Mouse (Mus musculus) activated CD4-positive, CD25-positive, alpha-beta regulatory T cell (primary cell): ENCODE data around the gene Mup2. TPM values are rescaled to one million over a fixed set of nuclear protein-coding genes. Genes with fewer than 3 reads are reported as not detected.

Source experiments
- polyA plus RNA-seq, 2 experiments: library from polyadenylated mRNA; unstranded; fragments of 100-300 nt; shearing (Covaris generic); gene quantifications; one replicate each; pipeline ENCODE4 v1.2.1; 2017

Gene Mup2
- polyA plus RNA-seq: not detected

DNA sequence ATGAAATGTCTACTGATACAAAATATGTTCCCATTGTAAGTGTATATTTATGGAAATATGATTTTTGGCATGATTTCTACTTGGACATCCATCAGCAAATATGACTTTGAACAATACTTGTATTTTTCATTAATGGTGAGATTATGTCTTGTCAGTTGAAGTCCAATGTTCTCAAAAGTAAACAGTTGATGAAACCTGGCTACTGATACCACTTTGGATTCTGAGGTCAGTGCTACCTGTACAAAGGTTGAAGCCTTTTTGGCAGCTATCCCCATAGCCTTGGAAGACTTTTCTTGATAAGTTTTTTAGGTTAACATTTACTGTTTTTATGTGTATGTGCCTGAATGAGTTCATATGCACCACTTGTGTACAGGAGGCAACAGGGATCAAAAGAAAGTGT is at the start of gene Mup2:
Gene Mup2, minus strand, starts transcription at position 101 of the 400 bp plus-strand sequence.

Other genes starting within 250 kb of the Mup2 start
- not detected for gene Slc46a2, start 239.2 kb downstream of the Mup2 start, polyA plus RNA-seq
- not detected for gene Mup4, start 193.6 kb downstream of the Mup2 start, polyA plus RNA-seq
- gene Mup6, start 190.0 kb downstream of the Mup2 start, polyA plus RNA-seq: not detected
- not detected for gene Mup7, start 83.8 kb downstream of the Mup2 start, polyA plus RNA-seq
- gene Mup8, start 68.3 kb upstream of the Mup2 start, polyA plus RNA-seq: not detected